Mouse (Mus musculus) stomach, postnatal 0 days (tissue): ENCODE results near the gene Gm7029. TPM values are rescaled to one million over a fixed set of nuclear protein-coding genes. Genes with fewer than 3 reads are reported as not detected.

Experiments
- ATAC-seq: fragments of 200-750 bp; cut with Nextera tagmentation; 2 replicates; pipeline ENCODE4 v1.8.0; 2017; ENCODE audit not compliant: low FRiP score, low TSS enrichment
- DNase-seq: peaks from one replicate; pipeline ENCODE4 v3.0.0-alpha.2; 2016; ENCODE audit warnings: low spot score
- H3K27ac ChIP-seq: fragments of 300-500 bp; sonication (generic); replicated peaks from 2 replicates; pipeline ENCODE4 v1.5.1; 2014; ENCODE audit warnings: mild to moderate bottlenecking, control low read depth
- H3K27me3 ChIP-seq: fragments of 300-500 bp; sonication (generic); 2 replicates; pipeline ENCODE4 v1.6.1; 2014; ENCODE audit warnings: low read length; ENCODE audit not compliant: control insufficient read depth, insufficient read depth
- H3K36me3 ChIP-seq: fragments of 300-500 bp; sonication (generic); 2 replicates; pipeline ENCODE4 v1.6.1; 2014; ENCODE audit warnings: low read length, mixed read lengths; ENCODE audit not compliant: control insufficient read depth, insufficient read depth
- H3K4me1 ChIP-seq: fragments of 300-500 bp; sonication (generic); replicated peaks from 2 replicates; pipeline ENCODE4 v1.6.1; 2014; ENCODE audit warnings: antibody characterized with exemption; ENCODE audit not compliant: control insufficient read depth, insufficient read depth
- H3K4me2 ChIP-seq: fragments of 300-500 bp; sonication (generic); replicated peaks from 2 replicates; pipeline ENCODE4 v1.6.1; 2014; ENCODE audit warnings: low read depth, mild to moderate bottlenecking, control low read depth, moderate library complexity
- H3K4me3 ChIP-seq: fragments of 300-500 bp; sonication (generic); 2 replicates; pipeline ENCODE4 v1.5.1; 2014; ENCODE audit warnings: low read depth, low read length, control low read depth
- H3K9ac ChIP-seq: fragments of 300-500 bp; sonication (generic); 2 replicates; pipeline ENCODE4 v1.6.1; 2014; ENCODE audit warnings: mild to moderate bottlenecking, low read length, control low read depth, mixed read lengths
- H3K9me3 ChIP-seq: fragments of 300-500 bp; sonication (generic); 2 replicates; pipeline ENCODE4 v1.6.1; 2016; ENCODE audit warnings: low read length; ENCODE audit not compliant: control insufficient read depth
- CTCF ChIP-seq: IDR thresholded peaks from 2 replicates; pipeline ENCODE4 v1.5.1; 2016; ENCODE audit warnings: antibody characterized with exemption, low read depth, mild to moderate bottlenecking, moderate library complexity
- EP300 ChIP-seq: optimal IDR thresholded peaks from 2 replicates; pipeline ENCODE3; 2016; ENCODE audit warnings: antibody characterized with exemption
- WGBS: fragments of 180-500 bp; shearing (Covaris S2); extraction: QIAGEN DNeasy Blood & Tissue Kit; methylation state at CpG from one replicate; pipeline ENCODE4 v1.1.7; 2014; 5-methylcytosine and 5-hydroxymethylcytosine counted together
- polyA plus RNA-seq: library from polyadenylated mRNA; unstranded; fragments of >200 nt; fragmentation: Nextera tagmentation; extraction: Ambion mirVana; gene quantifications from 2 replicates; pipeline ENCODE4 v1.2.1, GENCODE M21; 2015

Gene Gm7029
- polyA plus RNA-seq, 1 experiment from 2014 or later: not detected

DNA sequence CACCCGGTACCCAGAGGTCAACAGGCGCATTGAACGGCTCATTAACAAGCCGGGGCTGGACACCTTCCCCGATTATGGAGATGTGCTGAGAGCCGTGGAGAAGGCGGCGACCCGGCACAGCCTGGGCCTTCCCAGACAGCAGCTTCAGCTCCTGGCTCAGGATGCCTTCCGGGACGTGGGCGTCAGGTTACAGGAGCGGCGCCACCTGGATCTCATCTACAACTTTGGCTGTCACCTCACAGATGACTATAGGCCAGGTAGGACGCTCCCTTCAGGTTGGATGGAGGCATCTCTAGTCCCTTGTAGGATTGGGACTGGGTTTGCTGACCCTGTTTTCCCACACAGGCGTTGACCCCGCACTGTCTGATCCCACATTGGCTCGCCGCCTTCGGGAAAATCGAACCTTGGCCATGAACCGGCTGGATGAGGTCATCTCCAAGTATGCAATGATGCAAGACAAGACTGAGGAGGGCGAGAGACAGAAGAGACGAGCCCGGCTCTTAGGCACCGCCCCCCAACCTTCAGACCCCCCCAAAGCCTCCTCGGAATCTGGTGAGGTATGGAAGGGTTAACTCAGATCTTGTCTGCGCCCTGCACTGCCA, 38.3 kb downstream of the Gm7029 start:
- DNase-seq: no peak
- Histone ChIP-seq H3K27me3 (no peaks in the 10 kb centered on the region), H3K36me3 (peaks cover 20% of the 10 kb centered on the region), H3K9me3 (no peaks in the 10 kb centered on the region), H3K4me2 (no peak overlapping the region), H3K9ac (no peak overlapping the region), H3K27ac (no peak overlapping the region), H3K4me1 (peaks cover 3% of the 10 kb centered on the region; the same call in 1 of the 2 replicates), H3K4me3 (no peak overlapping the region)
- WGBS: 83% methylated on average over 28 of the region's 28 CpGs
- TF ChIP-seq CTCF (no peak), EP300 (no peak)
- ATAC-seq: no peak

DNA sequence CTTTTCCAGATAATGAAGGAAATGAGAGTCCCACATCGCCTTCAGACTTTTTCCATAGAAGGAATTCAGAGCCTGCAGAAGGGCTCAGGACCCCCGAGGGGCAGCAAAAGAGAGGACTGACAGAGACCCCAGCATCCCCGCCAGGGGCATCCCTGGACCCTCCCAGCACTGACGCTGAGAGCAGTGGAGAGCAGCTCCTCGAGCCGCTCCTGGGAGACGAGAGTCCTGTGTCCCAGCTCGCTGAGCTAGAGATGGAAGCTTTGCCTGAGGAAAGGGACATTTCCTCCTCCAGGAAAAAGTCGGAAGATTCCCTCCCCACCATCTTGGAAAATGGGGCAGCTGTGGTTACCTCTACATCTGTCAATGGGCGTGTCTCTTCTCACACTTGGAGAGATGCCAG, 39.6 kb downstream of the Gm7029 start:
- 91% methylated on average over 10 of the region's 10 CpGs for WGBS
- Histone ChIP-seq H3K4me3 (no peak overlapping the region), H3K27me3 (no peaks in the 10 kb centered on the region), H3K9me3 (no peaks in the 10 kb centered on the region), H3K9ac (no peak overlapping the region), H3K4me2 (no peak overlapping the region), H3K36me3 (peaks cover 20% of the 10 kb centered on the region), H3K27ac (no peak overlapping the region), H3K4me1 (peaks cover 3% of the 10 kb centered on the region; the same call in 1 of the 2 replicates)
- no peak for DNase-seq
- TF ChIP-seq EP300: no peak
- no peak for TF ChIP-seq CTCF
- no peak for ATAC-seq

DNA sequence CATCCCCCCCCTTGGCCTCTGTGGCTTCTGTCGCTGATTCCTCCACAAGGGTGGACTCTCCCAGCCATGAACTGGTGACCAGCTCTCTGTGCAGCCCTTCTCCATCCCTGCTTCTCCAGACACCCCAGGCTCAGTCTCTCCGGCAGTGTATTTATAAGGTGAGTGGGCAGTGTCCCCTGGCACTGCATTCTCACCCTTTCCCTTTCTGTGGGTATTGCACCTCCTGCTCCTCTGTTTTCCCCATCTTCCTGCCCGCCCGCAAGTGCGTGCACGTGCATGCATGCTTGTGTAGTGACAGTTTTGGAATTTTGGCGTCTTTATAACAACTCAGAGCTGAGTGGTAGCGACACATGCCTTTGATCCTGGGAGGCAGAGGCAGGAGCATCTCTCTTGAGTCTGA, 40.3 kb downstream of the Gm7029 start:
- no peak for TF ChIP-seq CTCF
- no peak for TF ChIP-seq EP300
- Histone ChIP-seq H3K4me2 (no peak overlapping the region), H3K4me1 (peaks cover 3% of the 10 kb centered on the region; the same call in 1 of the 2 replicates), H3K9me3 (no peaks in the 10 kb centered on the region), H3K4me3 (no peak overlapping the region), H3K27me3 (no peaks in the 10 kb centered on the region), H3K9ac (no peak overlapping the region), H3K27ac (no peak overlapping the region), H3K36me3 (peaks cover 20% of the 10 kb centered on the region)
- DNase-seq: no peak
- no peak for ATAC-seq
- 95% methylated on average over 8 of the region's 8 CpGs for WGBS

DNA sequence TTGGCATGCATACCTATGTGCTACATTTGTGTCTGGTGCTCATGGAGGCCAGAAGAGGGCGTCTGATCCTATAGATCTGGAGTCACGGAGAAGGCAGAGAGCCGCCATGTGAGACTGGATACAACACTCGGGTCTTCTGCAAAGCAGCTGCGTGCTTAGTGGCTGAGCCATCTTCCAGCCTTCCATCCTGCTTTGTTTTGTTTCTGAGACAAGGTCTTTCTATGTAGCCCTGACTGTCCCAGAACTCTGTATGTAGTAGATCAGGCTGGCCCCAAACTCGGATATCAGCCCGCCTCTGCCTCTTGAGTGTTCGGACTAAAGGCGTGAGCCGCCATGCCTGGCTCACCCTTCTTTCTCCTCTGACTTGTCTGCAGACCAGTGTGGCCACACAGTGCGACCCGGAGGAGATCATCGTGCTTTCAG, 41.3 kb downstream of the Gm7029 start:
- Histone ChIP-seq H3K9ac (no peak overlapping the region), H3K4me2 (peak overlapping the region; percentile 27; the same call in 1 of the 2 replicates), H3K27ac (no peak overlapping the region), H3K27me3 (no peaks in the 10 kb centered on the region), H3K4me1 (peaks cover 3% of the 10 kb centered on the region; the same call in 1 of the 2 replicates), H3K4me3 (no peak overlapping the region), H3K36me3 (peaks cover 20% of the 10 kb centered on the region), H3K9me3 (no peaks in the 10 kb centered on the region)
- ATAC-seq (no peak), DNase-seq (no peak)
- no peak for TF ChIP-seq EP300
- TF ChIP-seq CTCF: peak; percentile 55
- WGBS: 71% methylated on average over 13 of the region's 13 CpGs

DNA sequence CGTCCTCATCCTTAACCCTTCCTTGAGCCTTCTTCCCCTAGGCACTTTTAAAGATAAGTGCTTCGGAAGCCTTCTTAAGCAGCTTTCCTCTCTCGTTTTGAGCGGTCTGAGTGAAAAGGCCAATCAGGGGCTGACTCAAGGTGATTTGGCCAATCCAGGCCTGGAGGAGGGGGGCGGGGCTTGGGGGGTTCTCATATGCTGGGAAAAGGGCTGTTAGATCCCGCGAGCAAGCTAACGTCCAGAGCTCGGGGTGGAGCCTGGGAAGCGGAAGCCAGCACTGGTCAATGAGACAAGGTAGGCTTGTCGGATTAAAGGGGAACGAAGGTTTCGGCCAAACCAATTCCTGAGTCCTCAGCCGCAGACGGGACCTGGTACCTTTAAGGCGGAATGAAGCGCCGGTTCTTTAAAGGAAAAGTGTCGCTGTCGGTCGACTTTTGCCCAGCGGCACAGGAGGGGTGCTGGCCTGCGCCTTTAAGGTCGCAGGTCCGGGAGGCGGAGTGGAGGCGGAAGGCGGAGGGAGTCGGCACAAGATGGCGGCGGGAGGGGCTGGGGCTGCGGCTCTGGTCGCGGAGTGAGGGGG, 42.1 kb downstream of the Gm7029 start, which contains the start of the genes Tapbp and Zbtb22:
Gene Tapbp, plus strand, starts transcription at position 229 of the 580 bp plus-strand sequence.
Gene Zbtb22, plus strand, starts transcription at position 234 of the 580 bp plus-strand sequence.
- peak; percentile 85 for TF ChIP-seq EP300
- no peak for TF ChIP-seq CTCF
- DNase-seq: peak; percentile 99
- Histone ChIP-seq H3K4me1 (no peaks in the 10 kb centered on the region), H3K9me3 (no peaks in the 10 kb centered on the region), H3K4me3 (peak within 1 kb of the TSS; percentile 58), H3K27ac (peak within 1 kb of the TSS; percentile 81), H3K9ac (peak within 1 kb of the TSS; percentile 71), H3K27me3 (no peaks in the 10 kb centered on the region), H3K36me3 (peaks cover 20% of the 10 kb centered on the region), H3K4me2 (peak within 1 kb of the TSS; percentile 77)
- peak; percentile 93 for ATAC-seq
- under 1% methylated on average over 31 of the region's 34 CpGs for WGBS

DNA sequence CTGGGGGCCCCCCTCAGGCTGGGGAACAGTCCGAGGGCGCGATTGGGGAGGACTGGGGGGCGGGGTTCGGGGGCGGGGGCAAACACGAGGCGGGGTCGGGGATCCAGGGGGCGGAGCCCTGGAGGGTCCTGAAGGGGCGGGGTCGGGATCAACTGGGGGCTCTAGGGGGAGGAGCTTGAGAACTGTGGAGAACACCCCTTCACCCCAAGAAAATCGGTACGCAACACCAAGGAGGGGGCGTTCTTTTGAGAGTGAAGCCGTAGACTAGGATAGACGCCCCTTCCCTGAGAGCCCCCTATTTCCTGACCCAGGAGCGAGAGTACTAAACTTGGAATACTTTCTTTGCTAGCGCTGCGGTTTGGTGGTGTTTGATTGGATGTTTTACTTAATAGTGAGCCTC, 42.7 kb downstream of the Gm7029 start:
- ATAC-seq: no peak
- no peak for DNase-seq
- under 1% methylated on average over 18 of the region's 20 CpGs for WGBS

More for the DNA sequence above, 42.7 kb downstream of the Gm7029 start:
- TF ChIP-seq CTCF (no peak), EP300 (no peak)
- Histone ChIP-seq H3K9ac (peak overlapping the region; percentile 71), H3K9me3 (no peaks in the 10 kb centered on the region), H3K36me3 (peaks cover 20% of the 10 kb centered on the region), H3K4me3 (peak overlapping the region; percentile 58), H3K27ac (peak overlapping the region; percentile 81), H3K4me1 (no peaks in the 10 kb centered on the region), H3K4me2 (peak overlapping the region; percentile 77), H3K27me3 (no peaks in the 10 kb centered on the region)
